Mouse (Mus musculus) A20 (cell line): Measurements from ENCODE around the gene Neo1.

Experiments used
- DNase-seq: peaks from one replicate; pipeline ENCODE4 v3.0.0-alpha.2; 2011; ENCODE audit warnings: low read depth, low spot score

Neo1 gene

DNA sequence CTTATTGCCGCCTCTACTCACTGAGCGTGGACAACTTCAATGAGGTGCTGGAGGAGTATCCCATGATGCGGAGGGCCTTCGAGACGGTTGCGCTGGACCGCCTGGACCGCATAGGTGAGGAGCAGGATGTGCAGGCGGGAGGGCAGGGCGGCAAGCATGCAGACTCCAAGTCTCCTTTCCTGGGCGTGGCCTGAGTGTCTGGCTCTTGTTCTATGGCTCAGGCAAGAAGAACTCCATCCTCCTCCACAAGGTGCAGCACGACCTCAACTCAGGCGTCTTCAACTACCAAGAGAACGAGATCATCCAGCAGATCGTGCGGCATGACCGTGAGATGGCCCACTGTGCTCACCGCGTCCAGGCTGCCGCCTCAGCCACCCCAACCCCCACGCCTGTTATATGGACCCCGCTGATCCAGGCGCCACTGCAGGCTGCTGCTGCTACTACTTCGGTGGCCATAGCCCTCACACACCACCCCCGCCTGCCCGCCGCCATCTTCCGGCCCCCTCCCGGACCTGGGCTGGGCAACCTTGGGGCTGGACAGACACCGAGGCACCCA lies 177.1 kb downstream of the Neo1 start:
- no peak for DNase-seq

GRCm38 (mm10) chr9:58854931-58855330 lies 181.3 kb downstream of the Neo1 start:
- DNase-seq: no peak

GRCm38 (mm10) chr9:58849576-58850315 lies 186.5 kb downstream of the Neo1 start:
- no peak for DNase-seq

- DNase-seq: no peak
Observed at GRCm38 (mm10) chr9:58847676-58848075, 188.6 kb downstream of the Neo1 start.

DNA sequence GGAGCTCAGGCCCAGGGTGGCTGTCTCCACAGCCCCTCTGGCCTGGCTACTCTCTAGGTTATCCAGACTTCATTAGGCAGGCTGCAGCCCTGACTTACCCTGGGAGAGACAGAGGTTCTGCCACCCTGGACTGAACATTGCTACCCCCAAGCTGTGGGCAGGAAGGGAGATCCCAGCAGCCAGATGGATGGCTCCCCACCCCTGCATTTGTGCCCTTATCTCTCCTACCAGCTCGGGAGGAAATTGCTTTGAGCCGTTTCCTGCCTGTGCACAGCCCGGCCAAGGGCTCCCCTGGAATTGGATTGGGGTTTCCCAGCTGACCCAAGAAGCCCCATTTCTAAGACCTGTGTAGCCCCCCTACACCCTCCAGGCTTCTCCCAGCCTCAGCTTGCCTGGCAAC lies 189.2 kb downstream of the Neo1 start:
- no peak for DNase-seq

GRCm38 (mm10) chr9:58844597-58844996 lies 191.6 kb downstream of the Neo1 start:
- DNase-seq: no peak

GRCm38 (mm10) chr9:58841655-58842054 lies 194.6 kb downstream of the Neo1 start:
- DNase-seq: peak; percentile 44

GRCm38 (mm10) chr9:58838504-58838903 lies 197.7 kb downstream of the Neo1 start:
- DNase-seq: no peak

DNA sequence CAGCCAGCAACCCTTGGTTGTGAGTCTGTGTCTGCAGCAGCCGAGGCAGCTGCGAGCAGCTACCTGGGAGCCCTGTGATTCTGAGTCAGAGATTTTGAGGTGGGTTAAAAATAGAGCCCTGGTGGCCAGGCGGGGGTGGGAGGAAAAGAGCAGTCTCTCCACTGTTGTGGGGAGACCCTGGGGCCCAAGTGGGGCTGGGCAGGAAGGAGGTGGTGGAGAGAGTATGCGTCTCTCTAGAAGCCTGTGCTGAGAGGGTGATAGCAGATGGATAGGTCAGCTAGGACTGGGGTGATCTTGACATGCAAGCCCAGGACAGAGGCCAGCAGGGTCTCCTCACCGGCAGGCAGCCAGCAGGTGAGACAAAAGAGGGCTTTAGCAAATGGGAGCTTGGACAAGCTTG lies 199.1 kb downstream of the Neo1 start:
- DNase-seq: no peak

GRCm38 (mm10) chr9:58832939-58833338 lies 203.3 kb downstream of the Neo1 start:
- DNase-seq: no peak

DNA sequence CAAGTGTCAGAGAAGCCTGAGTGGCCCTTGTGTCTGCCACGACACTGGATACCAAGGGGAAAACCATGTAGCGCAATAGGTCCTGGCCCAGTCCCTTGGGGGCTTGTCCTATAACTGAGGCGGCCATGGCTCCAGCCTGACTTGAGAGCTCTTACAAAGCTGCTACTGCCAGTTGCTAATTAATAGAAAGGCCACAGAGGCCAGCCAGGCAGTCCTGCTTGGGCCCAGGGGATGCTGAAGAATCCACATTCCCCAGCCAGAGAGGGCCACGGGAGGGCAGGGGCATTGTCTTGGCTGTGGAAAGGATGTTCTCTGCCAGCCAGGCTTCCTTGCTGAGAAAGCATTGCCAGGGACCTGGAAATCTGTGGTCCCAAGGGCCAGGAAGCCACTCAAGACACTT lies 206.6 kb downstream of the Neo1 start:
- no peak for DNase-seq
